Mouse (Mus musculus): ENCODE data around the gene 1700028J19Rik. TPM values are rescaled to one million over a fixed set of nuclear protein-coding genes. Genes with fewer than 3 reads are reported as not detected.
"Not testable (repeated sequence)": the region's sequence is repeated elsewhere in the genome, so short reads cannot be mapped to it uniquely, and the experiment has no call there.

The 1700028J19Rik gene
- total and polyA plus RNA-seq, 2 experiments from 2014 or later = 1.2 to 1.6 TPM

- peaks cover 4% of the 10 kb centered on the region; the same call in 1 of the 2 replicates for H3K4me1 ChIP-seq (ENCODE audit: insufficient read depth, low read length)
- H3K4me2 ChIP-seq (ENCODE audit: low read depth, low read length) = no peak overlapping the region
- no peak overlapping the region for H3K27ac ChIP-seq
- no peaks in the 10 kb centered on the region for H3K9me3 ChIP-seq (ENCODE audit: low read length)
- DNase-seq (ENCODE audit: low spot score) (no peak), ATAC-seq (no peak)
- H3K4me3 ChIP-seq (ENCODE audit: low read length) = no peak overlapping the region
- WGBS = 55% methylated on average over 1 of the region's 1 CpGs
- no peak overlapping the region for H3K9ac ChIP-seq (replicated peaks; ENCODE audit: low read length)
- no peaks in the 10 kb centered on the region for H3K36me3 ChIP-seq (ENCODE audit: insufficient read depth, low read length)
- no peaks in the 10 kb centered on the region for H3K27me3 ChIP-seq (ENCODE audit: insufficient read depth, low read length)
- TF ChIP-seq CTCF (IDR thresholded peaks at IDR 0.05; ENCODE audit: low read depth) = no peak
Measured at GRCm38 (mm10) chr7:44240712-44241111, 5.8 kb downstream of the 1700028J19Rik start.

GRCm38 (mm10) chr7:44239913-44240312, 6.6 kb downstream of the 1700028J19Rik start:
- ATAC-seq (no peak), DNase-seq (ENCODE audit: low spot score) (no peak)
- WGBS = 48% methylated on average over 2 of the region's 2 CpGs
- TF ChIP-seq CTCF (IDR thresholded peaks at IDR 0.05; ENCODE audit: low read depth) = no peak
- no peak overlapping the region for H3K4me2 ChIP-seq (ENCODE audit: low read depth, low read length)
- no peak overlapping the region for H3K9ac ChIP-seq (replicated peaks; ENCODE audit: low read length)
- no peaks in the 10 kb centered on the region for H3K4me1 ChIP-seq (ENCODE audit: insufficient read depth, low read length)
- no peaks in the 10 kb centered on the region for H3K27me3 ChIP-seq (ENCODE audit: insufficient read depth, low read length)
- no peaks in the 10 kb centered on the region for H3K9me3 ChIP-seq (ENCODE audit: low read length)
- H3K27ac ChIP-seq = no peak overlapping the region
- H3K36me3 ChIP-seq (ENCODE audit: insufficient read depth, low read length) = no peaks in the 10 kb centered on the region
- H3K4me3 ChIP-seq (ENCODE audit: low read length) = no peak overlapping the region

GRCm38 (mm10) chr7:44235909-44236308, 10.6 kb downstream of the 1700028J19Rik start, which contains the start of gene Gm36864:
TSS of gene Gm36864 (plus strand) at chr7:44236177.
- H3K27me3 ChIP-seq (ENCODE audit: insufficient read depth, low read length) = no peaks in the 10 kb centered on the region
- no peaks in the 10 kb centered on the region for H3K36me3 ChIP-seq (ENCODE audit: insufficient read depth, low read length)
- no peak within 1 kb of the TSS for H3K9ac ChIP-seq (replicated peaks; ENCODE audit: low read length)
- no peak for TF ChIP-seq CTCF (IDR thresholded peaks at IDR 0.05; ENCODE audit: low read depth)
- DNase-seq (ENCODE audit: low spot score) = no peak
- no peaks in the 10 kb centered on the region for H3K4me1 ChIP-seq (ENCODE audit: insufficient read depth, low read length)
- no peak within 1 kb of the TSS for H3K4me3 ChIP-seq (ENCODE audit: low read length)
- H3K9me3 ChIP-seq (ENCODE audit: low read length) = no peaks in the 10 kb centered on the region
- ATAC-seq = no peak
- H3K4me2 ChIP-seq (ENCODE audit: low read depth, low read length) = no peak within 1 kb of the TSS
- H3K27ac ChIP-seq = no peak within 1 kb of the TSS
- 53% methylated on average over 3 of the region's 3 CpGs for WGBS

GRCm38 (mm10) chr7:44225076-44225475, 21.4 kb downstream of the 1700028J19Rik start, which contains the start of gene Klk1:
TSS of gene Klk1 (plus strand) at chr7:44225360.
- DNase-seq (ENCODE audit: low spot score) = no peak
- Histone ChIP-seq H3K9ac (replicated peaks; ENCODE audit: low read length) (no peak within 1 kb of the TSS), H3K4me1 (ENCODE audit: insufficient read depth, low read length) (no peaks in the 10 kb centered on the region), H3K4me2 (ENCODE audit: low read depth, low read length) (no peak within 1 kb of the TSS), H3K36me3 (ENCODE audit: insufficient read depth, low read length) (no peaks in the 10 kb centered on the region), H3K27me3 (ENCODE audit: insufficient read depth, low read length) (no peaks in the 10 kb centered on the region), H3K9me3 (ENCODE audit: low read length) (no peaks in the 10 kb centered on the region), H3K4me3 (ENCODE audit: low read length) (no peak within 1 kb of the TSS), H3K27ac (no peak within 1 kb of the TSS)
- TF ChIP-seq CTCF (IDR thresholded peaks at IDR 0.05; ENCODE audit: low read depth) = no peak
- WGBS = 44% methylated on average over 1 of the region's 1 CpGs
- no peak for ATAC-seq

GRCm38 (mm10) chr7:44222335-44222734, 24.2 kb downstream of the 1700028J19Rik start:
- H3K4me2 ChIP-seq (ENCODE audit: low read depth, low read length); H3K4me1 ChIP-seq (ENCODE audit: insufficient read depth, low read length); H3K9ac ChIP-seq (replicated peaks; ENCODE audit: low read length); H3K27ac ChIP-seq; H3K36me3 ChIP-seq (ENCODE audit: insufficient read depth, low read length); DNase-seq (ENCODE audit: low spot score); H3K9me3 ChIP-seq (ENCODE audit: low read length); ATAC-seq; H3K27me3 ChIP-seq (ENCODE audit: insufficient read depth, low read length); H3K4me3 ChIP-seq (ENCODE audit: low read length): not testable (repeated sequence)
- WGBS = 81% methylated on average over 6 of the region's 6 CpGs

- not testable (repeated sequence) for H3K9ac ChIP-seq (replicated peaks; ENCODE audit: low read length); H3K9me3 ChIP-seq (ENCODE audit: low read length); H3K4me1 ChIP-seq (ENCODE audit: insufficient read depth, low read length); H3K36me3 ChIP-seq (ENCODE audit: insufficient read depth, low read length); DNase-seq (ENCODE audit: low spot score); H3K4me3 ChIP-seq (ENCODE audit: low read length); H3K27ac ChIP-seq; H3K4me2 ChIP-seq (ENCODE audit: low read depth, low read length); ATAC-seq; H3K27me3 ChIP-seq (ENCODE audit: insufficient read depth, low read length)
- 70% methylated on average over 8 of the region's 10 CpGs for WGBS
Measured at GRCm38 (mm10) chr7:44221601-44222000, 24.9 kb downstream of the 1700028J19Rik start.

- 91% methylated on average over 1 of the region's 1 CpGs for WGBS
- Histone ChIP-seq H3K4me3 (ENCODE audit: low read length) (no peak within 1 kb of the TSS), H3K27me3 (ENCODE audit: insufficient read depth, low read length) (no peaks in the 10 kb centered on the region), H3K4me2 (ENCODE audit: low read depth, low read length) (no peak within 1 kb of the TSS), H3K9ac (replicated peaks; ENCODE audit: low read length) (no peak within 1 kb of the TSS), H3K9me3 (ENCODE audit: low read length) (no peaks in the 10 kb centered on the region), H3K27ac (no peak within 1 kb of the TSS), H3K36me3 (ENCODE audit: insufficient read depth, low read length) (no peaks in the 10 kb centered on the region), H3K4me1 (ENCODE audit: insufficient read depth, low read length) (no peaks in the 10 kb centered on the region)
- DNase-seq (ENCODE audit: low spot score) (no peak), ATAC-seq (no peak)
- no peak for TF ChIP-seq CTCF (IDR thresholded peaks at IDR 0.05; ENCODE audit: low read depth)
Measured at GRCm38 (mm10) chr7:44215645-44216044, 30.9 kb downstream of the 1700028J19Rik start, which contains the start of gene Klk1b5. TSS of gene Klk1b5 (plus strand) at chr7:44215945.

Data from hindbrain, postnatal 0 days (tissue).